Mouse (Mus musculus) gastrocnemius, adult 18-20 months (tissue): ENCODE results near the gene Ccnd3. TPM values are rescaled to one million over a fixed set of nuclear protein-coding genes. Genes with fewer than 3 reads are reported as not detected.
"Not testable (repeated sequence)": the region's sequence is repeated elsewhere in the genome, so short reads cannot be mapped to it uniquely, and the experiment has no call there.

Experiments
- DNase-seq: peaks from one replicate; pipeline ENCODE4 v3.0.0; 2021; ENCODE audit warnings: low spot score
- total RNA-seq, 2 experiments: library from RNA; stranded (reverse); gene quantifications; 2 replicates each; pipeline ENCODE4 v1.2.3; 2021

The Ccnd3 gene
- total RNA-seq, 2 experiments from 2014 or later, result 18.5 to 20.1 TPM

- no peak for DNase-seq
Observed at GRCm38 (mm10) chr17:47479887-47480286, 25.0 kb upstream of the Ccnd3 start.

GRCm38 (mm10) chr17:47482401-47482800, 22.4 kb upstream of the Ccnd3 start:
- peak; percentile 60 for DNase-seq

GRCm38 (mm10) chr17:47484241-47484921, 20.5 kb upstream of the Ccnd3 start:
- no peak for DNase-seq

- no peak for DNase-seq
Observed at GRCm38 (mm10) chr17:47484993-47485392, 19.9 kb upstream of the Ccnd3 start.

DNA sequence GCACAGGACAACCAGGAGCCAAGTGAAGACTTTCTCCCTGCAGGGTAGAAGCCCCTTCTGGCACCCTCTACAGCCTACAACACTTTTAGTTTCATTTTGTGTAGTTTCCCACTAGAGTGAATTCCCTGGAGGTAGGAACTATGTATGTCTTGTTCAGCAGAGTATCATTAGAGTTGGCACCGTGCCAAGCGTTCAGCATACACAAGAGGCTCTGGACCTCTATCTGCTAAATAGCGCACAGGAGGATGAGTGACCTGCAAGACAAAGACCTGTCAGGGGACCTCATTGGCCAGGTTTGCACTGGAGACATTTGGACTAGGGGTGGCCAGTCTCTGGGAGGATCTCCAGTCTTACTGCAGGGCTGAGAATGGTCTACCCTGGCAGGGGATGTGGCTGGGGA, 19.1 kb upstream of the Ccnd3 start:
- no peak for DNase-seq

GRCm38 (mm10) chr17:47490791-47491190, 14.1 kb upstream of the Ccnd3 start:
- no peak for DNase-seq

DNA sequence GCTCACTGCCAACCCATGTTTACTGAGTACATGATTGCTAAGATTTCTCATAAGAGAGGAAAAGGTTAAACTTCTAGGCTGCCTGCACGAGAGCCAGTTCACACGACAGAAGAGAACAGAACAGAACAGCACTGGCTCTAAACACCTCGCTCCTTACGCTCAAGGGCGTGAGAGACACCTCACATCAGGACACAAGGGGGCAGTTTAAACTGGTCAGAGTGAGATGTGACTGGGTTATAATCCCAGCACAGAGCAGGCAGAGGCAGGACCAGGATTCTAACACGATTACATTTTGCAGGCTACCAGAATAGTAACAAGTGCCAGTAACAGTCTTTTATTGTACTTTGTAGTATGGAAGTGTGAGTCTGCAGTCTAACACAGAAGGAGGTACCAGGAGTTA, 12.1 kb upstream of the Ccnd3 start:
- no peak for DNase-seq

DNA sequence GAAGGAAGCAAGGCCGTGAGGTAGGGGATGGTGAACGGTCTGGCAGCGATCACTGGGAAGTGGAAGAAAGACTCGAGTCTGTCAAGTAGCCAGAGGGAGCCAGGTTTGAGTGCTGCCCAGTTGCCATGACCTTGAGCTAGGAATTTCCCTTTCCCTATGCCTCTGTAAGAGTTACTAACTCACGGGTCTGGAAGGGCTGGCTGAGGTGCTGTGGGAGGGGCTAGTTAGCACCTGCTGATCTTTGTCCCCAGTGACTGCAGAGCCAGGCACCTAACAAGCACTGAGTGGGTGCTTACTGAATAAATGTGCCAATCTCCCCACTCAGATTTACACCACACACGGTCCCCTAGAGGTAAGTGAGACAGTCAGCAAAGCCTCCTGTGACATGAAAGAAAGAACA, 11.2 kb upstream of the Ccnd3 start:
- no peak for DNase-seq

GRCm38 (mm10) chr17:47494132-47494531, 10.7 kb upstream of the Ccnd3 start:
- DNase-seq, result no peak

GRCm38 (mm10) chr17:47501531-47501930, 3.3 kb upstream of the Ccnd3 start:
- no peak for DNase-seq

DNA sequence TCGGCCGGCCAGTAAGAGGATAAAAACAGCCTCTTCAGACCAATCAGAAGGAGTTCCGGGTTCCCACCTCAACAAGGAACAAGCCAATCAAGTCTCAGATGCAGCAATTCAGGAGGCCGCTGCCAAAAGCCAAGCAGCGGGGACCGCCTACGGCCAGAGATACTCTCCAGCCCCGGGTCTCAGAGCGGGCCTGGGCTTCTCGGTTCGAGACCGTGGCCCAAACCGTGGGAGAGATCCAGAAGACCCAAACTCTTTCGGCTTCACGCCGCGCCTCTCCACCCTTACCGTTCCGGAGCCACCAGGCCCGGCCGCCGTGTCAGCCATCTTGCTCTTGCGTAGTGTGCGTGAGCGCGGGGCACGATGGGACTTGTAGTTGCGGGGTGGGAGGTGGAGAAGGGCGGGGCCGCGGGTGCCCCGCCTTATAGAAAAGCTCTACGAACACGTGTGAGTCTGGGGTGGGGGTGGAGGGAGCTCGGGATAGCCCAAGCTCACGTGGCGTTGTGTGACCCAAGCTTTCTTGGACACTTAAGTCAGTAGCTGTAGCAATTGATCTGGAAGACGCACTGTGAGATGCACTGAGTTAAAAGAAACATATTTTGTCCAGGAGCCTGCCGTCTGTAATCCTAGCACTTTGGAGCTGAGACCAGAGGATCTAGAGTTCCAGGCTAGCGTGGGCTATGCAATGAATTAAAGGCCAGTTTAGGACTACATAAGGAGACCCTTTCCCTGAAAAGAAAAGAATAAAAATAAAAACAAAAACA, 2.7 kb upstream of the Ccnd3 start, which contains the start of gene Taf8:
TSS of gene Taf8 (minus strand) at position 347 of the 761 bp plus-strand sequence.
- peak; percentile 92 for DNase-seq

GRCm38 (mm10) chr17:47502707-47503045, 2.2 kb upstream of the Ccnd3 start:
- DNase-seq, result not testable (repeated sequence)

DNA sequence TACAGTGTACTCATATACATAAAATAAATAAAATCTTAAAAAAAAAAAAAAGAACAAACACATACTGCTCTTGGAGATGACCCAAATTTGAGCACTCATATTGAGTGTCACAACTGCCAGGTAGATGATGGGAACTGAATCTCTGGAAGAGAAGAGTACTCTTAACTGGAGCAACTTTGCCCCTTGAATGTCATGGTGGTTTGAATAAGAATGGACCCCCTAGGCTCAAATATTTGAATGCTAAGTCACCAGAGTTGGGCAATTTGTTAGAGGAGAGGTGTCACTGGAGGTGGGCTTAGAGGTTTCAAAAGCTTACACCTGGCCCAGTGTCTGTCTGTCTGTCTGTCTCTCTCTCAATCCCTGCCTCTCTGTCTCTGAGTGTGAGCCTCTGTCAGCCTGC, 1.2 kb upstream of the Ccnd3 start:
- no peak for DNase-seq

GRCm38 (mm10) chr17:47504228-47504627, 623 bp upstream of the Ccnd3 start:
- no peak for DNase-seq

- DNase-seq, result no peak
Observed at GRCm38 (mm10) chr17:47505566-47505965, 715 bp downstream of the Ccnd3 start.

- no peak for DNase-seq
Observed at GRCm38 (mm10) chr17:47506042-47506441, 1.2 kb downstream of the Ccnd3 start.

DNA sequence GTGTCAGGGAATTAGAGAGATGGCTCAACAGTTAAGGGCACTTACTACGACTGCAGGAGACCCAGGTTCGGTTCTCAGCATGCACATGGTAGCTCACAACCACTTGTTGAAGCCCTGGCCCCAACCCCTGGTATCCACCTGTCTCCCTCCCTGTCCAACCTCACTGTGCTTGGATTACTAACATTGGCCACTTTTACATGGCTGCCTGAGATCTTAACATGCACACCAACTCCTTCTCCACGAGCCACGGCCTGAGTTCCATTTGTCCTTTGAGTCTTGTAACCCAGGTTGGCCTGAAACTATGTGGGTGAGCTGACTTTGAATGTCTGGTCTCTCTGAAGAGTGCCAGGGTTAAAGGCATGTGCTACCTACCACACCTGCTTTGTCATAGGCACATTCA, 1.8 kb downstream of the Ccnd3 start:
- no peak for DNase-seq

GRCm38 (mm10) chr17:47507523-47507922, 2.7 kb downstream of the Ccnd3 start:
- no peak for DNase-seq

DNA sequence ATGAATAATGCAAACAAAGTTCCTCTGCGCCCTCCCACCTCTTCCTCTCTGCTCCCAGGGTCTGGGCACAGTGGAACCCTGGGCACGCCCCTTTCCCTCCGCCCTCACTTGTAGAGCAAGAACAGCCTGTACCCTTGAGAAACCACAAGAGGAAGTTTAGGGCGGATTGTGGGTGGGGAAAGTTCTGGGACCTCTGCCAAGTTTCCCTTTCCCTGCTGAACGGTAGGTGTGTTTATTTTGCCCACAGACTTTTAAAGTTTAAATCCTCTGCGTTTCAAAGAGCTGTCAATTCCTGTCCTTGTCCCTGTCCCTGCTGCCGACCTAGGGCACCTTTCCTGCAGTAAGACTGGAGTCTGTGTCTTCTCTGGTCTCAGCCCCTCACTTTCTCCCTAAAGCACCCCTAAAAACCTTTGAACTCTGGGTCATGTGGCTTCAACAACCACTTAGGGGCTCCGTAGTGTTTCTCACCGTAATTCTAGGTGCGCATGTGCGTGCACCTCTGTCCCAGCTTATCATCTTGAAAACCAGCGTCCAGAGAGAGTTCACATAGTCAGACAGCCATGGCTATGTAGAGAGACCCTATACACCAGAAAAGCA, 3.3 kb downstream of the Ccnd3 start:
- DNase-seq, result peak; percentile 96

DNA sequence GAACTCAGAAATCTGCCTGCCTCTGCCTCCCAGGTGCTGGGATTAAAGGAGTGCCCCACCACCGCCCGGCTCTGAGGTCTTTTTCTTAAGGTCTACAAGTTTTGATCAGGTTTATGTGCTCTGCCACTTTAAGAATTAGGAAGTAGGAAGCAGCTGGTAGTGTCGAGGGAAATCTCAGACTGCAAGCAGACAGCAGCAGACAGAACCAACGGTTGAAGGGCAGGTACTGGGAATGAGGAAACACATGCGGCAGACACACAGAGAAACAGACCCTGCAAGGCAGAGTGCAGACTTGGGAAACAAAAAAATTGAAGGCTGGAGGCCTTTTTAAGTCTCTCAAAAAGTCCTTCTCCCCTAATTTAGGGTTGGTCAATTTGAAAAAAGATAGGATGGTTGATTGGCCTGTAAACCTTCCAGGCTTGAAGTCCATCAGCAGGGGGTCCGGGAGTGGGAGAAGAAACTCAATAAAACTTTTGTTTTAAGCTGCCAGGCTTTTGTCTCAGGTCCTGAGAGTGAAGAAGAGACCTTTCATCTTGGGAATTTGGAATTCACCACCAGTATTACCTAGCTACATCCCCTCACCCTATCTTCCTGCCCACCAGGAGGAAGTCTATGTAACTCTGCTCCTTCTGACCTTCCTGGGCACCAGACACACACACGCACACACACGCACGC, 4.3 kb downstream of the Ccnd3 start:
- no peak for DNase-seq

GRCm38 (mm10) chr17:47511111-47512020, 6.5 kb downstream of the Ccnd3 start:
- peak; percentile 99 for DNase-seq
